Mouse (Mus musculus): Measurements from ENCODE around the gene Gm20716. TPM values are rescaled to one million over a fixed set of nuclear protein-coding genes. Genes with fewer than 3 reads are reported as not detected.

Gene Gm20716
- polyA plus RNA-seq, 1 experiment = 39.9 TPM

- WGBS = 63% methylated on average over 5 of the region's 5 CpGs
- no peaks in the 10 kb centered on the region for H3K4me1 ChIP-seq (ENCODE audit: control insufficient read depth, insufficient read depth, low read length)
- TF ChIP-seq CTCF (IDR thresholded peaks at IDR 0.05; ENCODE audit: borderline replicate concordance, insufficient read depth, low read depth, low read length) (no peak), POLR2A (IDR thresholded peaks at IDR 0.05; ENCODE audit: borderline replicate concordance, insufficient read depth, low read length) (no peak)
- H3K4me3 ChIP-seq (replicated peaks; ENCODE audit: insufficient read depth, low read depth, low read length) = no peak overlapping the region
- H3K27ac ChIP-seq (ENCODE audit: insufficient read depth, low read length) = no peak overlapping the region
- DNase-seq = no peak
- H3K27me3 ChIP-seq (ENCODE audit: control insufficient read depth, insufficient read depth, low read length) = no peaks in the 10 kb centered on the region
These were observed 16.3 kb downstream of the Gm20716 start for GRCm38 (mm10) chr2:168213788-168214397.

GRCm38 (mm10) chr2:168207883-168208282 lies 22.3 kb downstream of the Gm20716 start:
- no peak for DNase-seq
- TF ChIP-seq CTCF (IDR thresholded peaks at IDR 0.05; ENCODE audit: borderline replicate concordance, insufficient read depth, low read depth, low read length) (no peak), POLR2A (IDR thresholded peaks at IDR 0.05; ENCODE audit: borderline replicate concordance, insufficient read depth, low read length) (no peak)
- peak overlapping the region; percentile 100; the same call in 1 of the 2 replicates for H3K27ac ChIP-seq (ENCODE audit: insufficient read depth, low read length)
- WGBS = 81% methylated on average over 3 of the region's 3 CpGs
- H3K4me3 ChIP-seq (replicated peaks; ENCODE audit: insufficient read depth, low read depth, low read length) = no peak overlapping the region
- H3K4me1 ChIP-seq (ENCODE audit: control insufficient read depth, insufficient read depth, low read length) = peaks cover 3% of the 10 kb centered on the region; the same call in 1 of the 2 replicates
- H3K27me3 ChIP-seq (ENCODE audit: control insufficient read depth, insufficient read depth, low read length) = no peaks in the 10 kb centered on the region

- Histone ChIP-seq H3K27me3 (ENCODE audit: control insufficient read depth, insufficient read depth, low read length) (no peaks in the 10 kb centered on the region), H3K27ac (ENCODE audit: insufficient read depth, low read length) (peak within 1 kb of the TSS; percentile 100), H3K4me1 (ENCODE audit: control insufficient read depth, insufficient read depth, low read length) (peaks cover 3% of the 10 kb centered on the region; the same call in 1 of the 2 replicates), H3K4me3 (replicated peaks; ENCODE audit: insufficient read depth, low read depth, low read length) (peak within 1 kb of the TSS; percentile 70)
- DNase-seq = peak; percentile 89 to 92
- TF ChIP-seq CTCF (IDR thresholded peaks at IDR 0.05; ENCODE audit: borderline replicate concordance, insufficient read depth, low read depth, low read length) (peak; percentile 58; the same call in 1 of the 2 replicates), POLR2A (IDR thresholded peaks at IDR 0.05; ENCODE audit: borderline replicate concordance, insufficient read depth, low read length) (peak; percentile 53; the same call in 1 of the 2 replicates)
- WGBS = 1% methylated on average over 75 of the region's 89 CpGs
These were observed 23.2 kb downstream of the Gm20716 start, which contains the start of gene Adnp for GRCm38 (mm10) chr2:168206725-168207644. Gene Adnp (minus strand): TSS chr2:168207112.

- H3K4me1 ChIP-seq (ENCODE audit: control insufficient read depth, insufficient read depth, low read length) = peaks cover 5% of the 10 kb centered on the region; the same call in 1 of the 2 replicates
- no peak for TF ChIP-seq POLR2A (IDR thresholded peaks at IDR 0.05; ENCODE audit: borderline replicate concordance, insufficient read depth, low read length)
- TF ChIP-seq CTCF (IDR thresholded peaks at IDR 0.05; ENCODE audit: borderline replicate concordance, insufficient read depth, low read depth, low read length) = no peak
- H3K27me3 ChIP-seq (ENCODE audit: control insufficient read depth, insufficient read depth, low read length) = no peaks in the 10 kb centered on the region
- peak in 1 of 2 experiments; percentile 45 for DNase-seq
- peak overlapping the region; percentile 70 for H3K4me3 ChIP-seq (replicated peaks; ENCODE audit: insufficient read depth, low read depth, low read length)
- peak overlapping the region; percentile 91 for H3K27ac ChIP-seq (ENCODE audit: insufficient read depth, low read length)
- 1% methylated on average over 49 of the region's 49 CpGs for WGBS
These were observed 24.2 kb downstream of the Gm20716 start for GRCm38 (mm10) chr2:168205681-168206631.

GRCm38 (mm10) chr2:168205265-168205664 lies 24.9 kb downstream of the Gm20716 start:
- DNase-seq = peak; percentile 80 to 82
- Histone ChIP-seq H3K27ac (ENCODE audit: insufficient read depth, low read length) (no peak overlapping the region), H3K4me1 (ENCODE audit: control insufficient read depth, insufficient read depth, low read length) (peaks cover 6% of the 10 kb centered on the region; the same call in 1 of the 2 replicates), H3K4me3 (replicated peaks; ENCODE audit: insufficient read depth, low read depth, low read length) (peak overlapping the region; percentile 70), H3K27me3 (ENCODE audit: control insufficient read depth, insufficient read depth, low read length) (no peaks in the 10 kb centered on the region)
- TF ChIP-seq CTCF (IDR thresholded peaks at IDR 0.05; ENCODE audit: borderline replicate concordance, insufficient read depth, low read depth, low read length) (peak; percentile 89), POLR2A (IDR thresholded peaks at IDR 0.05; ENCODE audit: borderline replicate concordance, insufficient read depth, low read length) (no peak)
- 3% methylated on average over 6 of the region's 6 CpGs for WGBS

GRCm38 (mm10) chr2:168204476-168204999 lies 25.6 kb downstream of the Gm20716 start:
- H3K4me3 ChIP-seq (replicated peaks; ENCODE audit: insufficient read depth, low read depth, low read length) = no peak overlapping the region
- WGBS = 71% methylated on average over 8 of the region's 8 CpGs
- H3K27me3 ChIP-seq (ENCODE audit: control insufficient read depth, insufficient read depth, low read length) = no peaks in the 10 kb centered on the region
- H3K4me1 ChIP-seq (ENCODE audit: control insufficient read depth, insufficient read depth, low read length) = peaks cover 9% of the 10 kb centered on the region; the same call in 1 of the 2 replicates
- no peak for DNase-seq
- H3K27ac ChIP-seq (ENCODE audit: insufficient read depth, low read length) = no peak overlapping the region
- TF ChIP-seq CTCF (IDR thresholded peaks at IDR 0.05; ENCODE audit: borderline replicate concordance, insufficient read depth, low read depth, low read length) (no peak), POLR2A (IDR thresholded peaks at IDR 0.05; ENCODE audit: borderline replicate concordance, insufficient read depth, low read length) (no peak)

Measured in cerebellum, adult 2 months (tissue).